In the genomic region with DNA sequence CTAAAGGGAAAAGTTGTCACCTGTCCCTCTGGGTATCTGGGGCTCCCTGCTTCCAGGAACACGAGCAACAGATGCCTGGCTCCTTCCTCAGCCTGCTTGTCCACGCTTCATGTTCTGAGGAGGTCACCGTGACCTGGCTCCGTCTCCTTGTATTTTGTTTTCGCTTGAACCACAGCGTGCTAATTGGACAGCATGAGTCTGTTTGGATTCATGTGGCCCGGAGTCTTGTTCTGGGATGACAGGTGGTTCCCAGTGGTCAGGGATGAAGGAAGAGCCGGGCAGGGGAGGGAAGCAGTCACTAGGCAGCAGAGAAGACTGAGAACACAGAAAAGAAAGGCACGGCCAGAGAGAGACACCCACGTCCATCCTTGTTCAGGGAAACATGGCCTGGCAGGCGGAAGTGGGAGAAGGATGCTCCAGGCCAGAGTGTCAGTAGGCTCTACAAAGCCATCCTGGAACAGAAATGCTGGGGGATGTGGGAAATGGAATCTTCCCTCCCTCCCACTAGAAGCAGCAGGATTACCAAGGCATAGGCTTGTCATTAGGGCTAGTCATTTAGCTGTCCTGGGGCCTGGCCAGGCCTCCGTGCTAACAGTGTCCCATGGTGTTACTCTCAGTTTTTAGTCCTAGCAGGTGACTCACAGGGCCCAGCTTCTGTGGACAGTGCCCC, we compare ENCODE assay signal across 16 mouse cellular contexts. TPM values are rescaled to one million over a fixed set of nuclear protein-coding genes. Genes with fewer than 3 reads are reported as not detected.
DNase-seq lines count a peak whose midpoint lies in the region; ATAC-seq lines count a peak whose summit lies in the region.
"Had no signal": no experiment of that assay in that cellular context is flagged by ENCODE, and none has a peak within 500 bp of the region (broad histone marks: within the 10 kb centered on the region; RNA-seq: fewer than 3 reads in every experiment).

No protein-coding gene starts in this region.

- H3K4me2 ChIP-seq in hindbrain, embryonic 13.5 days, result no peak overlapping the region
- H3K4me2 ChIP-seq in hindbrain, embryonic 11.5 days (replicated peaks; ENCODE audit: low read depth, low read length), result no peak overlapping the region
- H3K4me2 ChIP-seq in liver, embryonic 11.5 days, result no peak overlapping the region
- H3K4me2 ChIP-seq: embryonic facial prominence, embryonic 13.5 days; forebrain, embryonic 13.5 days; neural tube, embryonic 12.5 days had no signal

- H3K27me3 ChIP-seq in hindbrain, embryonic 13.5 days, result no peaks in the 10 kb centered on the region
- H3K27me3 ChIP-seq in hindbrain, embryonic 11.5 days (ENCODE audit: control insufficient read depth, insufficient read depth, low read length), result no peaks in the 10 kb centered on the region
- H3K27me3 ChIP-seq in liver, embryonic 11.5 days (replicated peaks; ENCODE audit: control insufficient read depth, insufficient read depth, low read length), result no peaks in the 10 kb centered on the region
- H3K27me3 ChIP-seq: embryonic facial prominence, embryonic 13.5 days; forebrain, embryonic 13.5 days; megakaryocyte, embryonic 14.5 days; neural tube, embryonic 12.5 days had no signal

- peaks cover 17% of the 10 kb centered on the region for H3K4me1 ChIP-seq in hindbrain, embryonic 13.5 days (replicated peaks)
- H3K4me1 ChIP-seq in hindbrain, embryonic 11.5 days (replicated peaks; ENCODE audit: control insufficient read depth, insufficient read depth, low read length), result no peaks in the 10 kb centered on the region
- no peaks in the 10 kb centered on the region for H3K4me1 ChIP-seq in liver, embryonic 11.5 days (replicated peaks; ENCODE audit: control insufficient read depth, insufficient read depth, low read length)
- H3K4me1 ChIP-seq: limb, embryonic 10.5 days; neural tube, embryonic 12.5 days had no signal

- H3K4me3 ChIP-seq in hindbrain, embryonic 13.5 days, result no peak overlapping the region
- H3K4me3 ChIP-seq in hindbrain, embryonic 11.5 days (ENCODE audit: low read depth, low read length), result no peak overlapping the region
- H3K4me3 ChIP-seq in liver, embryonic 11.5 days (ENCODE audit: low read depth, low read length), result no peak overlapping the region
- H3K4me3 ChIP-seq: embryonic facial prominence, embryonic 13.5 days; forebrain, embryonic 13.5 days; limb, embryonic 10.5 days; megakaryocyte, embryonic 14.5 days; neural tube, embryonic 12.5 days had no signal

- H3K9ac ChIP-seq in hindbrain, embryonic 13.5 days, result no peak overlapping the region
- H3K9ac ChIP-seq in hindbrain, embryonic 11.5 days (ENCODE audit: low read depth, low read length), result no peak overlapping the region
- no peak overlapping the region for H3K9ac ChIP-seq in liver, embryonic 11.5 days (ENCODE audit: low read depth, low read length)
- H3K9ac ChIP-seq: embryonic facial prominence, embryonic 13.5 days; forebrain, embryonic 13.5 days; neural tube, embryonic 12.5 days had no signal

- peaks cover 35% of the 10 kb centered on the region for H3K36me3 ChIP-seq in hindbrain, embryonic 13.5 days
- H3K36me3 ChIP-seq in hindbrain, embryonic 11.5 days (ENCODE audit: control insufficient read depth, insufficient read depth, low read length), result peaks cover 4% of the 10 kb centered on the region; the same call in 1 of the 2 replicates
- H3K36me3 ChIP-seq in liver, embryonic 11.5 days (ENCODE audit: control insufficient read depth, insufficient read depth, low read length), result peaks cover 31% of the 10 kb centered on the region

- no peaks in the 10 kb centered on the region for H3K9me3 ChIP-seq in hindbrain, embryonic 13.5 days
- no peaks in the 10 kb centered on the region for H3K9me3 ChIP-seq in hindbrain, embryonic 11.5 days (ENCODE audit: control insufficient read depth, low read length)
- H3K9me3 ChIP-seq in liver, embryonic 11.5 days (ENCODE audit: control insufficient read depth, low read length), result peaks cover 4% of the 10 kb centered on the region; the same call in 1 of the 2 replicates
- H3K9me3 ChIP-seq: embryonic facial prominence, embryonic 13.5 days; forebrain, embryonic 13.5 days; limb, embryonic 10.5 days; neural tube, embryonic 12.5 days had no signal

- no peak for ATAC-seq in hindbrain, embryonic 13.5 days (ENCODE audit: low FRiP score)
- no peak for ATAC-seq in hindbrain, embryonic 11.5 days (ENCODE audit: low FRiP score)
- ATAC-seq in liver, embryonic 11.5 days (replicated peaks; ENCODE audit: low FRiP score), result no peak
- ATAC-seq: forebrain, embryonic 13.5 days had no signal

- WGBS in hindbrain, embryonic 13.5 days, result 71% methylated on average over 12 of the region's 12 CpGs
- 74% methylated on average over 12 of the region's 12 CpGs for WGBS in hindbrain, embryonic 11.5 days
- 91% methylated on average over 12 of the region's 12 CpGs for WGBS in liver, embryonic 11.5 days

- H3K27ac ChIP-seq in hindbrain, embryonic 13.5 days, result peak overlapping the region; percentile 18; the same call in 1 of the 2 replicates
- no peak overlapping the region for H3K27ac ChIP-seq in hindbrain, embryonic 11.5 days (ENCODE audit: low read depth, low read length)
- no peak overlapping the region for H3K27ac ChIP-seq in liver, embryonic 11.5 days (ENCODE audit: low read depth, low read length)
- H3K27ac ChIP-seq: embryonic facial prominence, embryonic 13.5 days; forebrain, embryonic 13.5 days; limb, embryonic 10.5 days; neural tube, embryonic 12.5 days had no signal

- DNase-seq in hindbrain, embryonic 11.5 days (ENCODE audit: low spot score), result no peak
- peak; percentile 85 for DNase-seq in Muller cell, postnatal 12 days (ENCODE audit: inconsistent ontology term)
- peak; percentile 27 to 50 for DNase-seq in adrenal gland, postnatal 36 days
- DNase-seq in cerebellum, postnatal 36 days, result peak; percentile 33 to 51
- no peak for DNase-seq in MN1 (ENCODE audit: low spot score)
- DNase-seq in liver, embryonic 11.5 days (ENCODE audit: low spot score), result no peak
- DNase-seq: kidney, adult 18-20 months; layer of hippocampus, adult 9-11 months; thymus, adult 2 months had no signal

RNA-seq across cellular contexts. Expression of a gene that starts 44.7 kb away (rescaled TPM):
- polyA plus RNA-seq in hindbrain, embryonic 13.5 days (2015; fragmentation: Nextera tagmentation; extraction: Ambion mirVana), result 0.94 and 1.5 TPM in 2 replicates
- polyA plus RNA-seq in hindbrain, embryonic 11.5 days (2014; fragmentation: Nextera tagmentation; extraction: Ambion mirVana), result 1.0 and 1.7 TPM in 2 replicates
- not detected for total RNA-seq in adrenal gland, postnatal 36 days (2021)
- 0.67 and 0.96 TPM in 2 replicates for polyA plus RNA-seq in liver, embryonic 11.5 days (2014; fragmentation: Nextera tagmentation; extraction: Ambion mirVana)
- total RNA-seq: granulocyte monocyte progenitor cell, adult 5-6 weeks had no signal
- polyA plus RNA-seq: forebrain, embryonic 13.5 days had no signal

Comparison
In these comparisons a context has a peak if more than half of its experiments do, and no peak if none do; other contexts are left out.
1. DNase-seq: peak in Muller cell, postnatal 12 days (single experiment), adrenal gland, postnatal 36 days (2 of 2) and cerebellum, postnatal 36 days (2 of 2); none in hindbrain, embryonic 11.5 days (single experiment), MN1 (single experiment) and liver, embryonic 11.5 days (single experiment).